Mouse (Mus musculus): ENCODE measurements around the gene Cgref1.

DNA sequence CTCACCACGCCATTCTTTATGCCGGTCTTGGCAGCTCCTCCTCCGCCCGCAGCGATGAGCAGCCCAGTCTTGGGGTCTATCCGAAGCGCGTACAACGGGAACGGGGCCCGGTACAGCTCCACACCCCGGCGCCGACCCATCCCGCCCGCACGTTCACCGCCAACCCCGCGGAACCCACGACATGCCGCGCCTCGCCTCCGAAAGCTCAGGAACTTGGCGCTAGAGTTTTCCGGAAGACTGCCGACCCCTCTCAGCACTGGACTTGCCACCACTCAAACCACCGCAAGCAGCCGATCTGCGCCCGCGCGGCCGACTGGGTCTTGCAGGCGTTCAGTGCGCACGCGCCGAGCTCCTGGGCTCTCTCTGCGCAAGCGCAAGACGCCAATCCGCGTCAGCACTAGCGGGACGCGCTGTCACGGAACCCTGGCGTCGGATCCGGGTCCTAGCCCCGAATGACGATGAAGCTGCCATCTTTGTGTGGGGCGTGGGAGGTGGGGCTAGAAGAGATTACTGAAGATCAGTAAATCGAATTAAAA lies 14.6 kb upstream of the Cgref1 start, which contains the start of gene Preb:
- TF ChIP-seq CTCF (IDR thresholded peaks at IDR 0.05; ENCODE audit: control insufficient read depth, insufficient read depth, insufficient read length) (no peak), FOSL1 (IDR thresholded peaks at IDR 0.05; ENCODE audit: insufficient read depth, low read length, poor library complexity, severe bottlenecking) (no peak)

Data from C2C12 (cell line).